Mouse (Mus musculus): ENCODE data around the gene Pigc.

The Pigc gene

DNA sequence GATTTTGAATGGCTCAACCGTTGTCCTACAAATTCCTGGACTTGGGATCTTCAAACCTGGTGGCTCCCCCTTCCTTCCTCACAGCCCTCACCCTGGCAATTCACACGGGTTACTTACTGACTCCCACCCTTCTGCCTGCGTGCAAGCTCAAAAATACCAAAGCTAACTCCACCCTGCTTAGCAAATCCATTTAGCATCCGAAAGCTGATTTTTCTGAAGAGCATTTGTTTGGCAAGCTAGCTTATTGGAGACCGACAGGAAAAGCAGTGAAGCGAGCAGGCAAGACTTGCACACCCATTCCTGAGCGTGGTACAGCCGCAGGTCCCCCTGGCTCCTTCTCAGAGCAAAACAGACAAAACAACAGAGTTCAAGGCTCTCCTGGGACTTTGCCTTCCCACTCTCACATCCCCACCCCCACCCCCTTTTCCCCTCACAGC, 39.7 kb downstream of the Pigc start:
- no peak overlapping the region for H3K4me3 ChIP-seq (replicated peaks; ENCODE audit: low read length)
- H3K36me3 ChIP-seq (ENCODE audit: insufficient read depth, low read length): no peaks in the 10 kb centered on the region
- 0 out of 2 replicates have a peak, but pooled peaks cover 2% of the 10 kb centered on the region for H3K4me1 ChIP-seq (replicated peaks; ENCODE audit: low read depth, low read length)
- peaks cover 3% of the 10 kb centered on the region; the same call in 1 of the 2 replicates for H3K27me3 ChIP-seq (ENCODE audit: insufficient read depth, low read length)
- no peak for TF ChIP-seq NANOG (IDR thresholded peaks at IDR 0.05; ENCODE audit: borderline replicate concordance, low read length)
- no peak for TF ChIP-seq POU5F1 (IDR thresholded peaks at IDR 0.05; ENCODE audit: borderline replicate concordance, low read length)
- TF ChIP-seq CTCF (conservative IDR thresholded peaks at IDR 0.05; ENCODE audit: low read length): no peak
- H3K9me3 ChIP-seq (ENCODE audit: low read length): no peaks in the 10 kb centered on the region

DNA sequence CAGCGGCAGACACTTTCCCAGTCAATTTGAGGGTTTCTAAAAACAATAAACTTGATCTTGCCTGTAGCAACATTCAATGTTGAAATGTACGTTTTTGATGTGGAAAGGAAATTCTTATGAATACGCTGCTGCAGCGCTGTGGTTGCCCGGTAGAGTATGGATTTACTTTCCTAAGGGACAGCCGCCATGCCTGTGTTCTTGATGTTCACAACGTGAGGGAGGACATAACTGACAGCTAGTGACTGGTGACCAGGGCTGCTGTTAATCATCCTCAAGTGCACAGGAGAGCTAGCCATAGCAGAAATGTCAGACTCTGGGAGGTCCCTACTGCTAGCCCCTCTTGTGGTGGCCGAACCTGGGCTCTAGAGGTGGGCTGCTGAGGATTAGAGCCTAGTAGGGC, 40.1 kb downstream of the Pigc start:
- H3K9me3 ChIP-seq (ENCODE audit: low read length): no peaks in the 10 kb centered on the region
- TF ChIP-seq POU5F1 (IDR thresholded peaks at IDR 0.05; ENCODE audit: borderline replicate concordance, low read length) (no peak), NANOG (IDR thresholded peaks at IDR 0.05; ENCODE audit: borderline replicate concordance, low read length) (no peak), CTCF (conservative IDR thresholded peaks at IDR 0.05; ENCODE audit: low read length) (no peak)
- H3K4me3 ChIP-seq (replicated peaks; ENCODE audit: low read length): no peak overlapping the region
- peaks cover 3% of the 10 kb centered on the region; the same call in 1 of the 2 replicates for H3K27me3 ChIP-seq (ENCODE audit: insufficient read depth, low read length)
- H3K36me3 ChIP-seq (ENCODE audit: insufficient read depth, low read length): no peaks in the 10 kb centered on the region
- 0 out of 2 replicates have a peak, but pooled peaks cover 2% of the 10 kb centered on the region for H3K4me1 ChIP-seq (replicated peaks; ENCODE audit: low read depth, low read length)

DNA sequence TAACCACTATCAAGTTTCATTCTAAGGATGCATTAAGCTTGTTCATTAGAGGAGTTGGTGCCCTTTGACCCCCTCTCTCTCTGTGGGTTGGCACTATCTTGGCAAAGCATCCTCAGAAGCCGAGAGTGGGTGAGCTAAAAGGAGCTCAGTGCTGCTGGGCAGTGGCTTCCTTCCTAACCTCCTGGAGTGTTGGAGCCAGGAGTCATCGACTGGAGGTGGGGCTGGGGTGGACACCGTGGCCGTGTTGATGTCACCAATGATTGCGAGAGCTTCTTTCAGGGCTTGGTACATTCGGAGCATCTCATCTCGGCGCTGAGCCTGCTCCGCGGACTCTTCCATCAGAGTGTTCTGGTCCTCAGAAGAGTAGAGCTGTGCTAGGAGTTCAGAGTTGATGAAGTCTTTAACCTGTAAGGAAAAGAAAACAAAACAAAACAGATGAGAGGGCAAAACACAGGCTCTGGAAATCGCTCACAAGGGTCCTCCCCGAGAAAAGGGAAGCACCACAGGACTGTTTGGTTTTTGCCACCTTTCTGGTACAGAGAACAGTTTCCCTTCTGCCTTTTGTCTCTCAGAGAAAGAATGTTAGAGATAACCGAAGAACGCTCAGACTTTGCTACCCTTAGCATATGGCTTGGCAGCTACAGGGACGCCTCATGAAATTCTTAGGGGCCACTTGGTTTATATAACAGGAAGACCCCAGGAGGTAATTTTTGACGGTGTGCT, 42.7 kb downstream of the Pigc start:
- H3K27me3 ChIP-seq (ENCODE audit: insufficient read depth, low read length): peaks cover 3% of the 10 kb centered on the region; the same call in 1 of the 2 replicates
- no peaks in the 10 kb centered on the region for H3K36me3 ChIP-seq (ENCODE audit: insufficient read depth, low read length)
- no peaks in the 10 kb centered on the region for H3K9me3 ChIP-seq (ENCODE audit: low read length)
- no peak overlapping the region for H3K4me3 ChIP-seq (replicated peaks; ENCODE audit: low read length)
- TF ChIP-seq NANOG (IDR thresholded peaks at IDR 0.05; ENCODE audit: borderline replicate concordance, low read length): no peak
- no peak for TF ChIP-seq CTCF (conservative IDR thresholded peaks at IDR 0.05; ENCODE audit: low read length)
- TF ChIP-seq POU5F1 (IDR thresholded peaks at IDR 0.05; ENCODE audit: borderline replicate concordance, low read length): no peak
- no peaks in the 10 kb centered on the region for H3K4me1 ChIP-seq (replicated peaks; ENCODE audit: low read depth, low read length)

DNA sequence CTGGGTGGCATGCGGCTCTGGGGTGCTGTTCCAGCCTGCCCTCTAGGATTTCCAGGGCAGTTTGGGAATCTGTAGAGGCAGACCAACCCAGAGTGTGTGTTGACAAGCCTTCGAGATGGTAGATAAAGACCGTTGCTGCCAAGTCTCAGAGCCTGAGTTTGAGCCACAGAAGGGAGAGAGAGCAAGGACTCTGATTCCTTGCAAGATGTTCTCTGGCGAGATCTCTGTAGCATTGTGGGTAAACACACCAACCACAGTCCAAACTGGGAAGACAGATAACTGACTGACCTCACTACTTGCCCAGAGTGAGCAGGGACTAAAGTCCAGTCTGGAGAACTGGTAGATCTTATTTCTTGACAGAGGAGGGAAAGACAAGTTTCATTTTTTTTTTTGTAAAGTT, 44.6 kb downstream of the Pigc start:
- Histone ChIP-seq H3K9me3 (ENCODE audit: low read length) (no peaks in the 10 kb centered on the region), H3K4me3 (replicated peaks; ENCODE audit: low read length) (no peak overlapping the region), H3K27me3 (ENCODE audit: insufficient read depth, low read length) (peaks cover 3% of the 10 kb centered on the region; the same call in 1 of the 2 replicates), H3K4me1 (replicated peaks; ENCODE audit: low read depth, low read length) (no peaks in the 10 kb centered on the region), H3K36me3 (ENCODE audit: insufficient read depth, low read length) (no peaks in the 10 kb centered on the region)
- TF ChIP-seq CTCF (conservative IDR thresholded peaks at IDR 0.05; ENCODE audit: low read length) (no peak), POU5F1 (IDR thresholded peaks at IDR 0.05; ENCODE audit: borderline replicate concordance, low read length) (no peak), NANOG (IDR thresholded peaks at IDR 0.05; ENCODE audit: borderline replicate concordance, low read length) (no peak)

DNA sequence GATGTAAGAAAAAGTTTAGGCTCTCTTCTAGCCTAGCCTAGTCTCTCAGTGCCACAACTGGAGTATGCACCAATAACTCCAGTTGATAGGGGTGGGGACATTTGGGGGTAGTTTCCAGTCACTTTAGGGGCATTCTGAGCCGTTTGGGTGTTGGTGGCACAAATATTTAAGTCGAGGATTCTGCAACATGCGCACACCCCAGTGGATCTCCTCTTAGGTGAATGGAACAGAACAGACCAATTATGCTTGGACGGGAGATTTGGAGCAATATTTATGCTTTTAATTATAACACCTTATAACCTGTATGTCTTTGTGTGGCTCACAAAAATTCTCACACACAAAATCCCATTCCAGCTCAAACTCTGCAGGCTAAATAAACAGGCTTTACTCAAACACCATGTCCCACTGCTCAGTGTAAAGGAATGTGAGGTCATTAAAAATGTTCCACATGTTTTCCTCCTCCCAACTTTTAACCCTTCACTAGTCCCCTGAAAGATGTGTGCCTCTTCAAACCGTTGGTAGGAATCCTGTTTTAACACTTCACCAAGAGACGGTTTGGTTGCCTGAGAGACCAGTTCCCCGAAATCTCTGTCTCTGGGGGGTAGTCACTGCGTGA, 46.4 kb downstream of the Pigc start:
- Histone ChIP-seq H3K9me3 (ENCODE audit: low read length) (no peaks in the 10 kb centered on the region), H3K4me3 (replicated peaks; ENCODE audit: low read length) (no peak overlapping the region), H3K4me1 (replicated peaks; ENCODE audit: low read depth, low read length) (no peaks in the 10 kb centered on the region), H3K27me3 (ENCODE audit: insufficient read depth, low read length) (no peaks in the 10 kb centered on the region), H3K36me3 (ENCODE audit: insufficient read depth, low read length) (no peaks in the 10 kb centered on the region)
- no peak for TF ChIP-seq CTCF (conservative IDR thresholded peaks at IDR 0.05; ENCODE audit: low read length)
- TF ChIP-seq NANOG (IDR thresholded peaks at IDR 0.05; ENCODE audit: borderline replicate concordance, low read length): no peak
- no peak for TF ChIP-seq POU5F1 (IDR thresholded peaks at IDR 0.05; ENCODE audit: borderline replicate concordance, low read length)

DNA sequence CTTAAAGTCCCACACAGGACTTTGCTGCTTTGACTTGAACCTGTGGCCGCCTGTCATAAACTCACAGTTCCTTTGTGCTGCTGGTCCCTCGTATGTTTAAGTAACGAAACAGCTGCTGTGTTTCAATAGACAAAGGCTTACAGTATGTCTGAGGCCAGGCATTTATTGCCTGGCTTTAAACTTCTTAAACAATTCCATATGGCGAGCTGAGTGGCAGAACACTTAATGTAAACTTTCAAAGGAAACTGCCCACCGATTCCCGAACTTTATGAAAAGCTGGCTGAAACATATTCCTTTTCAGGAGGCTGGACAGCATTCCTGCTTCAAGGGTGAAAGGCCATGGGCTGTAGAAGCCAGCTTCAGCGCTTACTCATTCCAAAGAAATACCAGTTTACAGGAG, 48.0 kb downstream of the Pigc start:
- no peaks in the 10 kb centered on the region for H3K27me3 ChIP-seq (ENCODE audit: insufficient read depth, low read length)
- no peaks in the 10 kb centered on the region for H3K4me1 ChIP-seq (replicated peaks; ENCODE audit: low read depth, low read length)
- H3K4me3 ChIP-seq (replicated peaks; ENCODE audit: low read length): no peak overlapping the region
- H3K36me3 ChIP-seq (ENCODE audit: insufficient read depth, low read length): no peaks in the 10 kb centered on the region
- H3K9me3 ChIP-seq (ENCODE audit: low read length): no peaks in the 10 kb centered on the region
- TF ChIP-seq POU5F1 (IDR thresholded peaks at IDR 0.05; ENCODE audit: borderline replicate concordance, low read length): no peak
- TF ChIP-seq NANOG (IDR thresholded peaks at IDR 0.05; ENCODE audit: borderline replicate concordance, low read length): no peak
- no peak for TF ChIP-seq CTCF (conservative IDR thresholded peaks at IDR 0.05; ENCODE audit: low read length)

DNA sequence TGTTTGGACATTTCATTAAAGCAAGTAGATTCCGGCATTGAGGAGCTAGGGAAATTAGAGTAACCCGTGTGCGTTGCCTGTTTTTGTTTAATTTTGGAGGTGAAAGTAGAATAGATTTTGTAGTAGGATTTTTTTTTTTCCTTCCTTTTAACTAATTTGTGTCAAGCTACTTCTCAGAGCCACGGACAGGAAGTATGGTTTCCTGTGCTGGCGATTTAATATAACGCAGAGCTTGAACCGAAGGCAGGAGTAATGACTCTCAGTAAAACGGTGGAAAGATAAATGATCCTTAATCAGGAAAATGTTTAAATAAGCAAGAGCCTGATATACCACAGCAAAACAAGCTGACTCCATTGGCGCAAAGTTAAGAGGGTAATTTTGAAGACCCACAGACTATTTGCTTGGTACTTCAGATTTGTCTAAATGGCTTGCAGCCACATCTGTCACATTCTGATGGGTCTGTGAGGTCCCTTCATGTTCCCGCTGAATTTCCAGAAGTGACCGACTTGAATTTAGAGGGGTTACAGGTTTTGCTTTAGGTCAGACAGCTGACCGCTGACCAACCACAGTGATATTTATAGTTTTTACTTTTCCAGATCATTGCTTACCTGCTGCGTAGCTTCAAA, 49.1 kb downstream of the Pigc start:
- H3K4me3 ChIP-seq (replicated peaks; ENCODE audit: low read length): no peak overlapping the region
- H3K36me3 ChIP-seq (ENCODE audit: insufficient read depth, low read length): no peaks in the 10 kb centered on the region
- H3K9me3 ChIP-seq (ENCODE audit: low read length): no peaks in the 10 kb centered on the region
- no peaks in the 10 kb centered on the region for H3K4me1 ChIP-seq (replicated peaks; ENCODE audit: low read depth, low read length)
- TF ChIP-seq NANOG (IDR thresholded peaks at IDR 0.05; ENCODE audit: borderline replicate concordance, low read length) (no peak), POU5F1 (IDR thresholded peaks at IDR 0.05; ENCODE audit: borderline replicate concordance, low read length) (no peak), CTCF (conservative IDR thresholded peaks at IDR 0.05; ENCODE audit: low read length) (no peak)
- H3K27me3 ChIP-seq (ENCODE audit: insufficient read depth, low read length): no peaks in the 10 kb centered on the region

DNA sequence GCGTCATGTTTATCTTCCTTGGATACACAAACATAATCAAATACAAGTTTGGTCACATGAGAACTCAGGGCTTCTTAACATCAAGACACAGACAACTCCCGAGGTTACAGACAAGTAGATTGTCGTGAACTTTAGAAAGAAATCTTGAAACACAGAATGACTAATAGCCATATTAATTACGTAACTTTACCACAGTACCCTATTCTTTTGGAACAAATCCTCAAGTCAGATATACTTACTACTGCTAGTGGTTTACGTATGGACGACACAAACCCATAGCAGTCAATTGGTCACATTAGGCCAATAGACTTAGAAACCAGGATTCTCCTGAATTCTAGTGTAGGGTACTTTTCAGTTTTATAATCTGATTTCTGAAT, 49.6 kb downstream of the Pigc start:
- no peak for TF ChIP-seq CTCF (conservative IDR thresholded peaks at IDR 0.05; ENCODE audit: low read length)
- no peak for TF ChIP-seq POU5F1 (IDR thresholded peaks at IDR 0.05; ENCODE audit: borderline replicate concordance, low read length)
- no peak for TF ChIP-seq NANOG (IDR thresholded peaks at IDR 0.05; ENCODE audit: borderline replicate concordance, low read length)
- Histone ChIP-seq H3K4me3 (replicated peaks; ENCODE audit: low read length) (no peak overlapping the region), H3K27me3 (ENCODE audit: insufficient read depth, low read length) (no peaks in the 10 kb centered on the region), H3K4me1 (replicated peaks; ENCODE audit: low read depth, low read length) (no peaks in the 10 kb centered on the region), H3K9me3 (ENCODE audit: low read length) (no peaks in the 10 kb centered on the region), H3K36me3 (ENCODE audit: insufficient read depth, low read length) (no peaks in the 10 kb centered on the region)

All from E14TG2a.4 (cell line).